Mouse (Mus musculus): ENCODE measurements around the gene Thsd1. TPM values are rescaled to one million over a fixed set of nuclear protein-coding genes. Genes with fewer than 3 reads are reported as not detected.
"Not testable (repeated sequence)": the region's sequence is repeated elsewhere in the genome, so short reads cannot be mapped to it uniquely, and the experiment has no call there.

Thsd1 gene
- polyA plus RNA-seq, 1 experiment from 2014 or later: 1.7 TPM

- Histone ChIP-seq H3K4me2 (ENCODE audit: low read depth, low read length) (no peak overlapping the region), H3K4me1 (ENCODE audit: insufficient read depth) (peaks cover 6% of the 10 kb centered on the region), H3K4me3 (ENCODE audit: low read depth, low read length) (no peak overlapping the region), H3K27ac (ENCODE audit: low read depth) (no peak overlapping the region), H3K9me3 (ENCODE audit: low read length) (no peaks in the 10 kb centered on the region), H3K27me3 (ENCODE audit: insufficient read depth, low read length) (no peaks in the 10 kb centered on the region), H3K36me3 (replicated peaks; ENCODE audit: insufficient read depth, low read length) (no peaks in the 10 kb centered on the region), H3K9ac (replicated peaks) (no peak overlapping the region)
- ATAC-seq (no peak), DNase-seq (no peak)
- 79% methylated on average over 3 of the region's 3 CpGs for WGBS (ENCODE audit: insufficient replicate concordance)
- no peak for TF ChIP-seq EP300 (IDR thresholded peaks at IDR 0.05; ENCODE audit: low read depth)
Observed at GRCm38 (mm10) chr8:22266809-22267208, 39.7 kb downstream of the Thsd1 start.

DNA sequence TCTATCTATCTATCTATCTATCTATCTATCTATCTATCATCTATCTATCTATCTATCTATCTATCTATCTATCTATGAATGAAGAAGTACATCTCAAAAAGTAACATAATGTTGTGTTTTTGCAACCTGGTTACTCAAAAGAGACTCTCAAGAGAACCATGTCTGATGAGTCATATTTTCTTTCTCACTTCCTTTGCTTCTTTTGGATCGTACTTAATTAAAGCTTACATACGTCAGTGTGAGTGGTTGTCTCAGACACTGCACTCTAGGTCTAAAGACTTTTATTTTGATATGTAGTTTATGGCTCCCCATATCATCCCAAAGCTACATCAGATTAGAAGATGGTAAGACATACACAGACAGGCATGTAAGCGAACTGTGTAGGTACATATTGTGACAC lies 46.0 kb downstream of the Thsd1 start:
- H3K4me2 ChIP-seq (ENCODE audit: low read depth, low read length): no peak overlapping the region
- H3K9ac ChIP-seq (replicated peaks): no peak overlapping the region
- no peaks in the 10 kb centered on the region for H3K36me3 ChIP-seq (replicated peaks; ENCODE audit: insufficient read depth, low read length)
- no peaks in the 10 kb centered on the region for H3K4me1 ChIP-seq (ENCODE audit: insufficient read depth)
- TF ChIP-seq EP300 (IDR thresholded peaks at IDR 0.05; ENCODE audit: low read depth): no peak
- WGBS (ENCODE audit: insufficient replicate concordance): 70% methylated on average over 3 of the region's 3 CpGs
- H3K9me3 ChIP-seq (ENCODE audit: low read length): no peaks in the 10 kb centered on the region
- no peaks in the 10 kb centered on the region for H3K27me3 ChIP-seq (ENCODE audit: insufficient read depth, low read length)
- DNase-seq (no peak), ATAC-seq (no peak)
- H3K4me3 ChIP-seq (ENCODE audit: low read depth, low read length): no peak overlapping the region
- no peak overlapping the region for H3K27ac ChIP-seq (ENCODE audit: low read depth)

- 74% methylated on average over 10 of the region's 10 CpGs for WGBS (ENCODE audit: insufficient replicate concordance)
- DNase-seq (no peak), ATAC-seq (no peak)
- no peak overlapping the region for H3K4me3 ChIP-seq (ENCODE audit: low read depth, low read length)
- no peak overlapping the region for H3K4me2 ChIP-seq (ENCODE audit: low read depth, low read length)
- H3K9me3 ChIP-seq (ENCODE audit: low read length): no peaks in the 10 kb centered on the region
- H3K4me1 ChIP-seq (ENCODE audit: insufficient read depth): no peaks in the 10 kb centered on the region
- no peak for TF ChIP-seq CTCF (IDR thresholded peaks at IDR 0.05; ENCODE audit: low read depth)
- no peaks in the 10 kb centered on the region for H3K36me3 ChIP-seq (replicated peaks; ENCODE audit: insufficient read depth, low read length)
- H3K27ac ChIP-seq (ENCODE audit: low read depth): no peak overlapping the region
- H3K9ac ChIP-seq (replicated peaks): no peak overlapping the region
- no peaks in the 10 kb centered on the region for H3K27me3 ChIP-seq (ENCODE audit: insufficient read depth, low read length)
Observed at GRCm38 (mm10) chr8:22274641-22275040, 47.5 kb downstream of the Thsd1 start.

GRCm38 (mm10) chr8:22282999-22283491 lies 55.9 kb downstream of the Thsd1 start, which contains the start of gene Tpte:
Gene Tpte (plus strand): TSS chr8:22283441.
- 64% methylated on average over 2 of the region's 2 CpGs for WGBS (ENCODE audit: insufficient replicate concordance)
- Histone ChIP-seq H3K27ac (ENCODE audit: low read depth) (no peak within 1 kb of the TSS), H3K27me3 (ENCODE audit: insufficient read depth, low read length) (no peaks in the 10 kb centered on the region), H3K4me2 (ENCODE audit: low read depth, low read length) (no peak within 1 kb of the TSS), H3K4me3 (ENCODE audit: low read depth, low read length) (no peak within 1 kb of the TSS), H3K36me3 (replicated peaks; ENCODE audit: insufficient read depth, low read length) (no peaks in the 10 kb centered on the region), H3K4me1 (ENCODE audit: insufficient read depth) (no peaks in the 10 kb centered on the region), H3K9ac (replicated peaks) (no peak within 1 kb of the TSS), H3K9me3 (ENCODE audit: low read length) (no peaks in the 10 kb centered on the region)
- DNase-seq: no peak
- TF ChIP-seq CTCF (IDR thresholded peaks at IDR 0.05; ENCODE audit: low read depth) (no peak), EP300 (IDR thresholded peaks at IDR 0.05; ENCODE audit: low read depth) (no peak)
- no peak for ATAC-seq

- no peaks in the 10 kb centered on the region for H3K36me3 ChIP-seq (replicated peaks; ENCODE audit: insufficient read depth, low read length)
- no peak overlapping the region for H3K27ac ChIP-seq (ENCODE audit: low read depth)
- ATAC-seq: no peak
- no peak overlapping the region for H3K4me3 ChIP-seq (ENCODE audit: low read depth, low read length)
- no peak for TF ChIP-seq EP300 (IDR thresholded peaks at IDR 0.05; ENCODE audit: low read depth)
- TF ChIP-seq CTCF (IDR thresholded peaks at IDR 0.05; ENCODE audit: low read depth): no peak
- DNase-seq: no peak
- H3K27me3 ChIP-seq (ENCODE audit: insufficient read depth, low read length): no peaks in the 10 kb centered on the region
- no peaks in the 10 kb centered on the region for H3K4me1 ChIP-seq (ENCODE audit: insufficient read depth)
- no peaks in the 10 kb centered on the region for H3K9me3 ChIP-seq (ENCODE audit: low read length)
- no peak overlapping the region for H3K4me2 ChIP-seq (ENCODE audit: low read depth, low read length)
- H3K9ac ChIP-seq (replicated peaks): no peak overlapping the region
- 71% methylated on average over 2 of the region's 2 CpGs for WGBS (ENCODE audit: insufficient replicate concordance)
Observed at GRCm38 (mm10) chr8:22302326-22302725, 75.2 kb downstream of the Thsd1 start.

DNA sequence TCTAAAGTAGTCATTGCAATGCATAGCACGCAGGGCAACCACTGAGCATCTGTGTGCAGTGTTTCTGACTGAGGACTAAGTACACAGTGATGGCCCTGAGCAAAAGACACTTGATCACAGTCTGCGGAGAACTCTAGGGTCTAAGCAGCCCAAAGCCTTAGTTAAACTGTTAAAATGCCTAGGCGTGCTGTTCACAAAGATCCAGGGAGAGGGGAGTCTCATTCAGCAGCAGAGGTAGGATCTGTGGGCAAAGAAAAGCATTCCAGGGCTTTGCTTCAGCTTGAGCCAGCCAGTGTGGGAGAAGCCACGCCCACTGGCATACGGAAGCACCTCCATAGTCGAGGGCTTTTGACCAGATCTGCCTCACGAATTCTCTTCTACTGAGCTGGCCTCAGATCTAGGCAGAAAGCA lies 75.8 kb downstream of the Thsd1 start:
- Histone ChIP-seq H3K4me3 (ENCODE audit: low read depth, low read length) (no peak overlapping the region), H3K4me1 (ENCODE audit: insufficient read depth) (no peaks in the 10 kb centered on the region), H3K36me3 (replicated peaks; ENCODE audit: insufficient read depth, low read length) (no peaks in the 10 kb centered on the region), H3K9me3 (ENCODE audit: low read length) (no peaks in the 10 kb centered on the region), H3K9ac (replicated peaks) (no peak overlapping the region), H3K27ac (ENCODE audit: low read depth) (no peak overlapping the region), H3K4me2 (ENCODE audit: low read depth, low read length) (0 out of 2 replicates have a peak overlapping the region, but pooled peaks have one; percentile 32), H3K27me3 (ENCODE audit: insufficient read depth, low read length) (no peaks in the 10 kb centered on the region)
- TF ChIP-seq EP300 (IDR thresholded peaks at IDR 0.05; ENCODE audit: low read depth) (no peak), CTCF (IDR thresholded peaks at IDR 0.05; ENCODE audit: low read depth) (no peak)
- WGBS (ENCODE audit: insufficient replicate concordance): 33% methylated on average over 7 of the region's 7 CpGs
- ATAC-seq (no peak), DNase-seq (no peak)

DNA sequence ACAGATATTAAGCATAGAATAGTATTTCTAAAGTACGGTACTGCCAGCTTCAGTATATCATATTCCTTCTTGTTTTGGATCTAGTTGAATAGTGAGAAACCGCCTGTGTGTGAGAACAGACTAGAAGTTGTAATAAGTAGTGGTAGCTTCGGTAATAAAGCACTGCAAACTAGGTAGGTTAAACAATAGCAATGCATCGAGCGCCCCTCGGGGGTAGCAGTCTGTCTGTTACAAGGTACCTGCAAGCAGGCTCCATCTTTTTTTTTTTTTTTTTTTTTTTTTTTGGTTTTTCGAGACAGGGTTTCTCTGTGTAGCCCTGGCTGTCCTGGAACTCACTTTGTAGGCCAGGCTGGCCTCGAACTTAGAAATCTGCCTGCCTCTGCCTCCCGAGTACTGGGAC lies 76.9 kb downstream of the Thsd1 start:
- not testable (repeated sequence) for H3K27me3 ChIP-seq (ENCODE audit: insufficient read depth, low read length); DNase-seq; ATAC-seq

More for the DNA sequence above, 76.9 kb downstream of the Thsd1 start:
- 80% methylated on average over 8 of the region's 9 CpGs for WGBS (ENCODE audit: insufficient replicate concordance)
- H3K9me3 ChIP-seq (ENCODE audit: low read length); H3K36me3 ChIP-seq (replicated peaks; ENCODE audit: insufficient read depth, low read length); H3K4me1 ChIP-seq (ENCODE audit: insufficient read depth); H3K4me3 ChIP-seq (ENCODE audit: low read depth, low read length); H3K9ac ChIP-seq (replicated peaks); H3K27ac ChIP-seq (ENCODE audit: low read depth); H3K4me2 ChIP-seq (ENCODE audit: low read depth, low read length): not testable (repeated sequence)

All from liver, postnatal 0 days (tissue).